Mouse (Mus musculus) layer of hippocampus, adult 9-10 months (tissue): ENCODE results near the gene Hoxa10.

ENCODE experiments used
- DNase-seq: peaks from one replicate; pipeline ENCODE4 v3.0.0; 2022; ENCODE audit warnings: low spot score

Gene Hoxa10

DNA sequence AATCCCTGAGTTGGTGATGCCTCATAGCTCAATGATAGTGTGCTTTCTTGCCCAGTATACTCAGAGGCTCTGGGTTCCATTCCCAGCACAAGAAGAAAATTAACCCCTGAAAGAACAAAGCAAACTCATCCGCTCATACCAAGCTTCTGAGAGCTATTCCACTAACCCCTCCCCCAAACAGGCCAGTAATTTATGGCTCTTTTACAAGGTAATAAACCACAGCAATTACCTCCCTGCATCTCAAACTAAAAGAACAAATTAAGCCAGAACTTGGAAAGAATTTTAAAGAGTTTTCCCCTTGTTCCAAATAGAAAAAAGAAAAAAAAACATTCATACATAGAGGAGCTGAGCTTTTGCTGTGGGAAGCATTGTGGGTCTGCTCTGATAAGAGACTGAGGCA lies 57.9 kb downstream of the Hoxa10 start:
- DNase-seq, result no peak

DNA sequence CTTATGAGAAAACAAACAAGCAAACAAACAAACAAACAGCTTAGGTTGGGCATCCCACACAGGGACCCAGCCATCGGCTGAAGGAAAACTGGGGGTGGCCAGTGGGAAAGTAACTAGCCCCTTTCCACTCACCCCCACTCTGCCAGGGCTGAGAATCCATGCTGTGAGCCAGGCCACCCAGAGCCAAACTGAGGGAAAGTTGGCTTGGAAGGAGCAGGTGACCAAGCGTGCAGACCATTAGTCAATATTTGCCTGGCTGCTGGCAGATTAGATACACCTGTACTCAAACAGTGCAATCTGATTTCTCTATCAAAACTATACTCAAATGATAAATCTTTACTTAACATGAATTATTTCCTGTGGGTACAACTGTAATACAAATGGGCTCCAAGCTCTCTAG lies 58.6 kb downstream of the Hoxa10 start:
- no peak for DNase-seq
